Mouse (Mus musculus) right cerebral cortex, adult 18-20 months (tissue): ENCODE measurements around the gene Lef1.

Experiments
- DNase-seq: peaks from one replicate; pipeline ENCODE4 v3.0.0; 2022; ENCODE audit warnings: mixed read lengths

Lef1 gene

DNA sequence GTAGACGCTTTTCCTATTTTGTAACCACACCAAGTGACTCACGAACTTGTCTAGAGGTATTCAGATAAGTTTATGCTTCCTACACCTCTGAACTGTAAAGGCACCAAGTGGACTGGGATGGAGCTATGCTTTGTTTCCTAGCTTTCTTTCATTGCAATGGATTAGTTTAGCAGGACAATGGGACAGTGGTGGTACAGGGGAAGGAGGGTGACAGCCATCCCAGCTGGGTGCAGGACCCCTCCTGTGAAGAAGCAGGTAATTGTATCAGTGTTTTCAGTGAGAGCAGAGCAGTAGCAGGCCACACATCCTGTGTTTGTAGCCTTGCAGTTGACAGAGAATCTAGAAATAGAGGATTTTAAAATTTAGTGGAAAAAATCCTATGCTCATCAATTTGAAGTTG is 34.0 kb downstream of the Lef1 start:
- DNase-seq, result no peak

DNA sequence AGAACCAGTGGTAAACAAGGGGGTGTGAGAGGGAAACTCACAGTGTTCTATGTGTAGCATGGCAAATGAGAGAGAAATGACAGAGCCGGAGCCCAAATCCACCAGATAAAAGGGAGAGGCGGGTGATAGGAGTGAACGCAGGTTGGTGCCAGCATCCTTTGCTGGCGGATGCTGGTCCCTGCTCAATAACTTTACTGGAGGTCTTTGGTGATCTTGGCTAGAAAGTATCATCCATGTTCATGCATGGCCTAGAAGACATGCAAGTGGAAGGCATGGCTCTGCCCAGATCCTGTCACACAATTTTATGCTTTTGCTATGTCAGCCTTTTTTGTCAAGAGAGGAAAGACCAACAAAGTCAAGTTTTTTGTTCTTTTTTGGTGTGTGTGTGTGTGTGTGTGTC is 42.6 kb downstream of the Lef1 start:
- DNase-seq, result no peak

DNA sequence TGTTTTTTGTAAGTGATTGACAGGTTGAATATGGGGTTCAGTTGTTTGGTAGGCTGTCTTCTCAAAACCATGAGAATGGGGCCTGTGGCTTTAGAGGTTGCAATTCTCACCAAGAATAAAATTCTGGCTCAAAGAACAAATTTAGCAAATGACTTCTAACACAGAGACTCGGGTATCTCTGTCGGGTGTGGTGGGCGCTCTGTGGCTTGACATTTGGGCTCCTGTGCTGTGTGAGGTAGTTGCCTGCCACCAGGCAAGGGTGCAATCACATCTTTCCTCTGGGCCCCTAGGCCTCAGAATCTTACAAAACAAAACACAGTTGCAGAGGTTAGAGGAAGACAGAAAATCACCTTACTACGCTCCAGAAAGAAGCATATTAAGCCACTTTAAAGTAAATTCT is 43.6 kb downstream of the Lef1 start:
- DNase-seq, result no peak

DNA sequence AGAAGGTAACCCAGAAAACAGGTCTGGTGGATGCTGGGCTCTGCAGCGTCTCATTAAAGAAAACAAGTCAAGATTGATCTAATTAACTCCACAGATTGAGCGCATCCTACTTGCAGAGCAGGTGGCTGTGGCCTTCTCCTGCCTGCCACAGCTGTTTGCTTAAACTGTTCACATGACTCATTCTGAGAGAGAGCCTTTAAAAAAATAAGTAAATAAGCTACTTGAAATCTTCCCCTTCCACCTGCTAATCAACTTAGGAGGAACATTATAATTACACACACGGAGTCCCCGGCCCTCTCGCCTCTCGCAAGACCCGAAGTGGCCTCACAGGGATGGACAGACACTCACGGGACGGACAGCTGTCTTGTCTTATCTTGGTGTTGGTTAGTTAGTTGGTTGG is 44.3 kb downstream of the Lef1 start:
- no peak for DNase-seq

DNA sequence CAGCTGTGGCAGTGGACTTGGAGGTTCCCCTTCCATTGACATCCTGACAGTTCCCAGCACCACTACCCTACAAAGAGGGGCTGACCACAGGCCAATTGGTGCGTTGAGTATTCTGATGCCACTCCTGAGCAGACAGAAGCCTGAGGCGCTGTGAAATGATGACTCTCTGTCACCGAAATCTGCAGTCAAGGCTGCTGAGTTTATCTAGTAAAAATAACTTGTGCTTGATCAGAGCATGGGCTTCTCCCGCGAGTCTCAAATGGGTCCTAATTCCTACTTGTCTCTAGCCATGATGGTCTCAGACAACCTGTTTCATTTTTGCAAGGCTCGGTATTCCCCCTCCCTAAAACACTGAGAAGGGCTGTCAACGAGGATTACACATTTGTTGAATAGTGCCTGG is 44.8 kb downstream of the Lef1 start:
- no peak for DNase-seq

DNA sequence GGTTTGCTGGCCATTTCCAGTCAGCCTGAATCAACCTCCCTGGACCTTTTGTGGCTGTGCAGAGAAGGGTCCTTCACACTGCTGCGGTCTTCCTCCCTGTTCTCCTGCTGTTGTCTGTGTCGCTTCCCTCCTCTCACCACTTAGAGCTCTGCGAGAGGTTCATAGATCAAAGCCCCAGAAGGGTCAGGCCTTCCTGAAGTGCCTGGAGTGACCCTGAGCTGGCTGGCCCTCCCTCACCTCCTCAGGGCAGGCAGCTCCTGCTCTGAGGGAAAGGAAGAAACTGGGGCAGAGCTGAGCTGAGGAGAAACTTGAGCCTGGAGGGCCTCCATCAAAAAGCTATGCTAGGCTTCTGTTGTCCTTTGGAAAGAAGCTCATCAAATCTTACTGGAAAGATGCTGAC is 45.4 kb downstream of the Lef1 start:
- DNase-seq, result no peak

DNA sequence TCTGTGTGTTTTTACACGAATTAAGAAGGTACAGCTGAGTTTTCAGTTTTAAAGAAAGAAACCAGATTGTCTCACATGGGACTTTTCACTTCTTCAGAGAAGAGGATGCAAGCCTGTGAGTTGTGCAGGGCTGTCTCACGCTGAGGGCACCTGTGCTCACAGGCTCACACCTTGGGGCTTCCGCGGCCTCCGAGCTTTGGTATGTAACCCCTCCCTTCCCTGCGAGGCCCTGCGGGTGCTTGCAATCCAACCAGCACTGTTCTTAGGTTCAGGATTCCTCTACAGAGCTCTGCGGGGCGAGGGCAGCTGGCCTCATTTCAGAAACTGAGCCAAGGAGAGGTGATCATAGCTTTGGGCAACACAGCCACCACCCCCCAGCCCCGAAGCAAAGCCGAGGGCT is 46.1 kb downstream of the Lef1 start:
- DNase-seq, result no peak

DNA sequence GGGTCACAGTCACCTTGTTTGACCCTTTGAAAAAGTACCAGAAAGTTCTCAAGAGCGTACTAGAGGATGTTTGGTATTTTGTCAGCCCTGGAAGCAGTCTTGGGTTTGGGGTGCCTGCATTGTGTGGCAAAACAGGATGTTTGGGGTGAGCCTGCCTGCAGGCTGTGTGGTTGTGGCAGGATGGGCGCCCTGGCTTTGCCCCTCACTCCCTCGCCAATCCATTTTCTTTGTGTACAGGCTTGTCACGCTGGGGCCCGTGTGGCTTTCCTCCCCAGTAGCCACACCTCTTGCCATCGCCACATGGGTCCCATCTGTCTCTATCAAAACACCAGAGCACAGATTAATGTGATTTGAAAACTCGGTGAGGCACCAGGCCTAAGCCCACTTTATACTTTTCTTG is 47.2 kb downstream of the Lef1 start:
- no peak for DNase-seq

DNA sequence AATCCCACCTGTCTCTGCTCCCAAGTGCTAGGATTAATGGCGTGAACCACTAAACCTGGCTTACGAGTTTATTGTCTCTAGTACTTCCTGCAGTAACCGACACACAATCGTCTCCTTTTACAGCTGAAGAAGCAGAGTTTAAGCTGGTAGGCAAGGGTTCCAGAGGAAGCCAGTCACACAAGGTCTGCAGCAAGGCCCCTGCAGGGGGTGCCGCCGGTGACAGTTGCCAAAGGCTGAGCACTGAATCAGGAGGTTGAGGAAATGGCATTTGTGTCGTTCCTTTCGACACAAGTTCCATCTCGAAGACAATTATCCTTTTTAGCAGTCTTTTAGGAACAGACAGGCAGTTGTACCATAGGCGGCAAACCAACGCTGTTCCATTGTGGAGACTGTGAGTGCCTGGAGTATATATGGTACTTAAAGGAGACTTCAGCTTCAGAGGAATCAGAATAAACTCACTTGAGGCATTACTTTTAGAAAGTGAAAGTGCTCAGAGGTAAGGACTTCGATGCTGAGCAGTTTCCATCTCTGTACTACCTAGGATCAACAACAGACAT is 49.0 kb downstream of the Lef1 start:
- no peak for DNase-seq

DNA sequence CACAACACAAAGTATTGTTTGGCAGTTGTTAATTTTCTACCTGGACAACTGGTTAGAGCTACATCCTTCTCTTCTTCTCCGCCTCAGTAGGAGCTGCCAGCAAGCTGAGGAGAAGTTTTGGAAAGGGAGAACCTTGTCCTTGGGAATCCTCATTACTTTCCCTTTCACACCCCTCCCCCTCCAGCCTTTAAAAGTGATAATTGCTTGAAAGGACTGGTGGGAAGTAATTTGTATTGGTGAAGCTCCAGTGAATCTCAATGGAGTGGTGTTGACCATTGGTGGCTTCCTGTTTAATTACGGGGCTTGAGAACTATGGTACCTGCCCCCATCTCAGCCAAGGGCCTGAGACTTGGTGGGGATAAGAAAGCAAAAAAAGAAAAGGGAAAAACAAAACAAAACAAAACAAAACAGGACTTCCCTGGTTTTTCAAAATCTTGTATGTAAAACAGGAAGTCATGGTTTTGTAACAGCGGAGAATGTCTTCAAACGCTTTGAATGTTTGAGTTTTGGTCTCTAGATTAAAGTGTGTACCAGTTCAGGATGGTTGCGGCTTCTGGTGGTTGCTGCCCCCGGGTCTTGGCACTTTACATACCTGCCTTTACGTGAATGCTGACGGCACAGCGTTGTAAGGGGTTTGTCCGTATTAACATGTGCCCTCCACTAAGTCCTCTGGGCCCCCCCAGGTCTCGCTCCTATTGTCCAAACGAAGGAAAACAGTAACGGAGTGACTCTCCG is 49.8 kb downstream of the Lef1 start:
- no peak for DNase-seq

DNA sequence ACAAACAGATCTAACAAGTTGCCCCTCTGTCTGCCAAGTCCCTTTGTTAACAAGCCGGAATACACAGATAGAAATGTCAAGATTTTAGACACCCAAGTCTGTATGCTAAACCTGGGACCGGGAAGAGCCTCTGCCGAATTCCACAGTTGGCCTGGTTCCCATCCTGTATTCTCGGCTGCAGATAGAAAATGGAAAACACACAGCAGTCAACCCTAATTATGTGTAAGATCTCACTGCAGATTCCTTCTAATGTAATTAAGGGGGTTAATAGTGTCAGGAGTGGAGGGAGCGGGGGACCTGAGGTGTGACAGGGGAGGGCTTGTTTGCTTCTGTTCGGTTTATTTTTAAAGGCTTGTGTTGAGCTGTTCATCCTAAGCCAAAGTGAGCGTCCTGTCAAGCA is 50.6 kb downstream of the Lef1 start:
- DNase-seq, result no peak

DNA sequence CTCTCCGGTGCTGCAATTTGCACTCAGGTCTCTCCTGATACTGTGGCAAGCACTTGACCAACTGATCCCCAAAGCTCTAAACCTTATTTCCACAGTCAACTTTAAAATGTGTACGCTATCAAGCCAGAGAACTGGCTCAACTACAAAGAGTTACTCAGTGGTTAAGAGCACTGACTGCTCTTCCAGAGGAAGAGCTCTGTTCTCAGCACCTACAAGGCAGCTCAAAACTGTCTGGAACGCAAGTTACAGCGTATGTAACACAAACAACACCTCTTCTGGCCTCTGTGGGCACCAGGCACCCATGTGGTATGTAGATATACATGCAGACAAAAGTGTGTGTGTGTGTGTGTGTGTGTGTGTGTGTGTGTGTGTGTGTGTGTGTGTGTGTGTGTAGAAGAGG is 57.5 kb downstream of the Lef1 start:
- no peak for DNase-seq

DNA sequence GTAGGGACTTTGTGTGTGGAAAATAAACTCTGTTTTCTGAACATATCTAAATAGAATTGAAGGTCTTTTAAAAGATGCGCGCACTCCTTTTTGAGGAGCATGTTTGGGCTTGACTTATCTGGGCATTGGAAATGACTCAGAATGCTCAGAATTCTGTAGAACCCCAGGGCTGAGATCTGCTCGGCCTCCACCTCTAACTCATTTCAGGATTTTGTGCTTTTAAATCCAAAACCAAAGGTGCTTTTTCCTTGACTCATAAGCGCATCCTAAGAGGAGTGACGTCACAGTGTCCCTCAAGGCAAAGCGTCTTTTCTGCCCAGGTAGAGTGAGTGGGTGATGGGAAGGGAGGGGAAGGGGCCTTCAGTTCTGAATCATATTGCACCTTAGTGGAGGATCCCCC is 58.9 kb downstream of the Lef1 start:
- no peak for DNase-seq

DNA sequence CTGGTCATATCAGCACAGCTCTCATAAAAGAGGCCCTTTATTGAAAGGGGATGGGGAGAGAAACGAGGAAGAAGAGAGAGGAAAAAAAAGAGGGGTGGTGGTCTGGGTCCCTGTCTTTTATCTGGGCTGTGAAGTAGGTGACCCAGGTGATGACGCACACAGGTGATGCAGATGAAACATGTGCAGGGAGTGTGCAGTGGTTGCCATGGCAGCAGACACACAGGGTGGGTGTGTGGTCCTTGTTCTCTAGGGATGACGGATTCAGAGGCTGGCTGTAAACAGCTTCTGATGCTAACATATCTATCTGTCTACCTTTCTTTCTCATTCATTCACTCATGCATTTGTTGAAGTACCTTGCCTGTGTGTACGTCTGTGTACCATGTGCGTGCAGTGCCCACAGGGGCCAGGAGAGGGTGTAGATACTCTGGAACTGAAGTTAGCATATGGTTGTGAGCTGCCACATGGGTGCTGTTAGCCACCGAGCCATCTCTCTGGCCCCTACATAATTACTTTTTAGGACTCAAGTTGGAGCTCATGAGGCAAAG is 59.9 kb downstream of the Lef1 start:
- no peak for DNase-seq

DNA sequence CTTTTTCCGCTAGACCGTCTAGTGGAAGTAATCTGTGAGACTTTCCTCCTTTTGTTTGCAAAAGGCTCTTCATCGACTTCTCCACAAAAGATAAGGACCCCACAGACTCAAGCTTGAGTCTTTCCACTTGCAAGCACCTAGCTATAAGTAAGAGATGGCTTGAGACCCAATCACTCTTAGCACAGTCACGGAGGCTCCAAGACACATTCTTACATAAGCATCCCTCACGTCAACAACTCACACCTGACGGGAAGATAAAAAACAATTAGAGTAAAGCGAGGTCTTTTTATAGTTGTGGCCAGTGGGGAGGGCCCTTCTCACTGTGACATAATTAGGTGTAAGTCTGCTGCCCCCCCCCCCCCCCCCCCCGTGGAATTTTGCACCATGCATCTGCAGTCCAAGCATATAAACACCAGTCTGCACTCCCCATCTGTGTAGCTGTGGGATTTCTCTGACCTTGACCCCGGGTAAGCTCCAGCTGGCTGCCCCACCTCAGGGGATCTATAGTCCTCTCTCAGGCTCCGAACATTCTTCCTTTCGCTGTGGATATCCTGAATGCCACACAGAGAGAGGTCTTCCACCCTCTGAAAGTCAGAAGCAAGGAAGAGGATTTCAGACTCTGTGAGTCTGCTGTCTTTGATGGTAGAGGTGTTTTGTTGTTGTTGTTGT is 61.2 kb downstream of the Lef1 start:
- no peak for DNase-seq

DNA sequence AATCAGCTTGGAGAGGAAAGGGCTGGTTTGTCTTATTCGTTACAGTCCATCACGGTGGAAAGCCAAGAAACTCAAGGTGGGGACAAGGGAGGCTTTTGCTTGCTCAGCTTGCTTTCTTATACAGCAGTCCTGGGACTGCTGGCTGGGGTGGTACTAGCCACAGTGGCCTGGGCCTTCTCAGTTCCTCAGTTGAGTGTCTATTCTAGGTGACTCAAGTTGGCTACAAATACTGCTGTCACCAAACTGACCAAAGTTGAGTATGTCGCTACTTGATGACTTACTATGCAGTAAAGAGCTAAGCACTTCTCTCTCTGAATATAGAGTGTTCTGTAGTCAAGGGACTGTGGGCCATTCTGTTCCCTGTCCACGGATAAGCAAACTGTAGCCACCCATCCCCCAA is 62.0 kb downstream of the Lef1 start:
- no peak for DNase-seq

DNA sequence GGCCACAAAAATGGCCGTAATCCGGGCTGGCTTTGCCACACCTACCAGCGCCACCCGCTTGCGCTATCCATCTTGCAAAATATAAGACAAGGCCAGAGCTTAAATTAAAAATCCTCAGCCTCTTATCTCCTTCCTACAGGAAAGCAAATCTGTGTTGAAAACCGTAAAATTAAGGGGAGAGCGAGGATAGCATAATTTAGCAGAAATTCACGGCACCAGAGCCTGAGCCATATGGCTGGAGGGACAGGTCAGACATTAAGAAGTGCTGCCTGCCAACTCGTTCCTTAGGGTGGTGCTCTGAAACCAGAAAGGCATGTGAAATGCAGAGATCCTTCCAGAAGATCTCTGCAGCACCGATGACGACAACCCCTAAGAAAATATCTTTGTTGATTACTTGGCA is 70.7 kb downstream of the Lef1 start:
- DNase-seq, result no peak

DNA sequence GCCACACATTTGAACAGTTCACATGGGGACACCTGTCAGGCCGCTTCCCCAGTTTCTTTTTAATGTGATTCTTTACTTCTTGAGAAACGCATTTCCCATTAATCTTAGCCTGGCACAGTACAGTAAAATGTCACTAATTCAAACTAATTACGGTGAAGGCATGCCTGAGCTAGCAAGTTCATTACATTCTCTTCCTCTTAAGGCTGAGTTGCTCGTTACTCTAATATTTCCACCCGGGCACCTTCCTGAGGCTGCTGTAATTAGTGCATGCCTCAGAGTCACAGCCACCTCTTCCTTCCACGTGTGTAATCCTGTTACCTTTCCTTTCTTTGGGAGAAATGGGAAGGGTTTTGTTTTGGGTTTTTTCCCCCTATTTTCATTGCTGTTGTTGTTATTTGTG is 71.9 kb downstream of the Lef1 start:
- DNase-seq, result no peak

DNA sequence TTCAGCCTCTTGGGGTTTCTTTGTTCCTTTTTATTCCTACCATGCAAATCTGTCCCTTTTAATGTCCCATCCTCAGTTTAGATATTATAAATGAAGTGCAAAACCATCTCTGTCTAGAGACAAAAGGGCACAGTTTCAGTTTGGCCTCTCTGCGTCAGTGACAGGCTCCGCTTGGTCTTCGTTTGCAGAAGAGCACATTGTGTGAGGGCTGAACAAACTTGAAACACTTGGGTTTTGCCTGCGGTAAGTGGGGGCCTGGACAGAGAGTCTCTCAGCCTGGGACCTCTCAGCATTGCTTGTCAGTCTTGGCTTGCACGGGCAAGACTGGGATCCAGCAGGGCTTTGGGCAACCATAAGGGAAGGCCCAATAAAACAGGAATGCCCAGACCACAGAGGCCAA is 75.9 kb downstream of the Lef1 start:
- no peak for DNase-seq

DNA sequence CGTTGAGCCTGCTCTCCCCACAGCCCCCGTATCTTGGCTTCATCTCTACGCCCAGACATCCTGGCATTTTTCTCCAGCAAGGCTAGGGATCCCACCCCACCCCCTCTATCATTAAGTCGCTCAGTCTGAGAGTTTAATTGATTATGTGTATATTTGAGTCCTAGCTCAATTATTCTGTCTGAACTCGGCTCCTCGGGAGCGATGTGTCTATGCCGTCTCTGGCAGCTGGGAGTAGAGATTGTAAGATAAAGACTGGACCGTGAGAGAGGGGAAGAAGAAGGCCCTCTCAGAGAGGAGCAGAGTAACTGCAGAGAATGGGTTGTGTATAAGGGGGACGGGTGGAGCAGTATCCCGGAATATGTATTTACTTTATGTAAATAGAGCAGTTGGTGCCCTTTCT is 80.0 kb downstream of the Lef1 start:
- DNase-seq, result no peak

DNA sequence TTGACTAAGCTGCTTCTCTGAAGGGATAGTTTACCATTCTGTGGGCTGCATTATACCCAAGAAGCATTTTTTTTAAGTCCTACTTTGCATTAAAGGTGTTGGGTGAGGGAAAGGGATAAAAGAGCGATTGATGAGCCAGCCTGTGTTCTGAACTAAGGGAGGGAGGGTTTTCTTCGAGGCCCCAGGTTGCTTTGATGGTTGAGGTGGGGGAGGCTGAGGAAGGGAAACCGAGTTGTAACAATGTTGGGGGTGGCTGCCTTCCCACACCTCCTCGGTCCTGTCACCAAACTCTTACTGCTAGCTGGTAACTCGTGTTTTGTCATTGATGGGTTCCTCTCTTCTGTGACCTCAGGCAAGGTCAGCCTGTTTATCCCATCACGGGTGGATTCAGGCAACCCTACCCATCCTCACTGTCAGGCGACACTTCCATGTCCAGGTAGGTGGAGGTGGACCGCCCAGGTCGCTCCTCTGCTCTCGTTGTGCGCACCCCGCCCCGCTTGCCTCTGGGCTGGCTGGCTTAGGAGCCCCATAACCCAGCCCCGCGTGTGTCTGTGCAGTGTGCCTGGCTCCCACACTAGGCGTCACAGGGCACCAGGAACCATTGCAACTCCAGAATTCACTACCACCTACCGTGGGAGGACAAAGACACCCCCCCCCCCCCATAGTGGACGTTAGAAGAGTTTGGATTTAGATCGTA is 80.5 kb downstream of the Lef1 start:
- DNase-seq, result no peak

DNA sequence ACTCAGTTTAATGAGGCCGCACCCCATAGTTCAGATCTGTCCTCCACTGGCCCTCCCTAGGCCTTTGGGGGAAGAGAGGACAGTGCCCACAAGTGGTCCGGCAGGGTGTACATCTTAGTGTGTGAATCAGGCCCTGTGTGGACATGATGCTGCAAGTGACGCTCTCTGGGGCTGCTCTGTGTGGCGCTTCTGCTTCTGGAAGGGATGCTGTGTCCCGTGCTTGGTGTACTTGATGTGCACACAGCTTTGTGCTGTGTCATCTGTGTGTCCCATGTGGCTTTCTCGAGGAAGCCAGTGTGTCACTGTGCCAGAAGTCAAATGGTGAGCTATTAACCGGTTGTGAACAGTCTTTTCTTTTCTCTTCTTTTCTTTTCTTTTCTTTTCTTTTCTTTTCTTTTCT is 81.2 kb downstream of the Lef1 start:
- DNase-seq, result no peak

DNA sequence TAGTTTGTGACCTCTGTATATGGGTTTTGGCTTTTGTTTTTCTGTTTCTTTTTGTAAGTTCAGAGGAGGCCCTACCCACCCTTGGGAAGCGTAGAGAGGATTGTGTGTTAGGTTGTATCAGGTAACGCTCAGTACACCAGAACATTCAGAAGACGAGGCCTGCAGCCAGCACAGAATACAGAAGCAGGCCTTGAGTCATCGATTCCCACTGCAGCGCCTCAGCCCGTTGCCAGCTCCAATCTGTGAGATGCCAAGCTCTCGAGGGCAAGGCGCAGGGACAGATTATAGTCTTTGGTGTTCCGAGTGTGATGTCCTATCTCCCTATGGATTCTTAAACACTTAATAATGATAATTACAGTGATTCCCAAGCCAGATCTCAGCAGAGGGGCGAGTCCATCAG is 85.8 kb downstream of the Lef1 start:
- no peak for DNase-seq

DNA sequence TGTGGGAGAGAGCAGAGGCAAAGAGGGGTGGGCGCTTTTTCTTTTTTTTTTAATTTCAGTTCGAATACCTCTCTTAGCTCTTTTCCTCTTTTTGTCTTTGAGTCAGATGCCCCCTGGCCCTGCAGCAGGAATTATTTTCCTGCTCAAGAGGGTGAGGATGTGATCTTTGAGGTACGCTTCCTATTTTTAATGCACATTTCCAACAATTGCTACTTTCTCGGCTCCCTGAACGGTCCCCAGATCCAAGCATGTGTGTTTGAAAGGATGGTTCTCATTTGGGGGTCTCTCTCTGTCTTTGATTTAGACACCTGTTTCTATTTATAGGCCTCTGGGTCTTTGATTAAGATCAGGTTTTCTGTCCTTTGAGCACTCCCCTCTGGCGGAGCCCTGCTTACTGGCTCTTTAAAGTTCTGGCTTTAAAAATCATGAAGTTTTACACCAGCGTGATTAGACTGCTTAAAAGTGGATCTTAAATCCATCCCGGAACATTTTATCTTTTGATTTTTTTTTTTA is 86.3 kb downstream of the Lef1 start:
- DNase-seq, result no peak
